Mouse (Mus musculus): ENCODE results near the gene Ap5m1. TPM values are rescaled to one million over a fixed set of nuclear protein-coding genes. Genes with fewer than 3 reads are reported as not detected.
A peak's percentile ranks its signal among the peaks of the same experiment; 100 is the strongest.

Ap5m1 gene
- total and polyA plus RNA-seq, 3 experiments = 6.1 to 54.2 (median 45.7) TPM

DNA sequence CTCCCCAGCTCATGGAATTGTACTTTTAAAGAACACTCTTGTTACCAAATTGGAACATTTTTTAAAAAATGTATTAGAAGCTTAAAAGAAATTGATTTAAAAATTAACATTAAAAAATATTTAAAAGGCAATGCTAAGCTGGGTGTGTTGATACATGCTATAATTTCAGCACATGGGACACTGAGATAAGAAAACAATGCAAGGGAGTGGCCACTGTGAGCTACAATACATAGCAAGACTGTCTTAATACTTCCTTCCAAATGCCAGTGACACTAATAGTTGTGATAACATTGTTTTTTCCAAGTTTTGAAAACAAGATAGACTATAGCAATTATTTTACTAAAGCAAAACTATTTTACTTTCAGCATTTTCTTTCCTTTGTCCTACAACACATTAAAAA lies 16.4 kb upstream of the Ap5m1 start:
- peak; percentile 9 for DNase-seq (ENCODE audit: low spot score)

GRCm38 (mm10) chr14:49063838-49064237 lies 2.1 kb upstream of the Ap5m1 start:
- Histone ChIP-seq H3K27me3 (ENCODE audit: insufficient read depth, low read length) (no peaks in the 10 kb centered on the region), H3K9me3 (replicated peaks) (no peaks in the 10 kb centered on the region), H3K36me3 (replicated peaks) (peaks cover 2% of the 10 kb centered on the region), H3K4me1 (ENCODE audit: insufficient read depth, low read depth, low read length) (peaks cover 23% of the 10 kb centered on the region), H3K4me3 (ENCODE audit: low read depth, low read length) (no peak overlapping the region)
- TF ChIP-seq TAL1 (conservative IDR thresholded peaks at IDR 0.05; ENCODE audit: low read depth, low read length) (no peak), POLR2AphosphoS5 (IDR thresholded peaks at IDR 0.05; ENCODE audit: insufficient replicate concordance, low read depth, low read length) (no peak), CTCF (IDR thresholded peaks at IDR 0.05; ENCODE audit: low read depth, low read length) (no peak), GATA2 (IDR thresholded peaks at IDR 0.05; ENCODE audit: borderline replicate concordance, low read depth, low read length) (no peak), GATA1 (IDR thresholded peaks at IDR 0.05; ENCODE audit: borderline replicate concordance, low read length) (no peak)
- DNase-seq (ENCODE audit: low spot score) (no peak), ATAC-seq (ENCODE audit: extremely low read depth, insufficient number of reproducible peaks, low FRiP score, poor library complexity, severe bottlenecking) (no peak)

More for the DNA sequence above, 16.4 kb upstream of the Ap5m1 start:
- Histone ChIP-seq H3K36me3 (replicated peaks) (peaks cover 16% of the 10 kb centered on the region), H3K4me1 (ENCODE audit: insufficient read depth, low read depth, low read length) (peaks cover 25% of the 10 kb centered on the region), H3K4me3 (ENCODE audit: low read depth, low read length) (no peak overlapping the region), H3K9me3 (replicated peaks) (no peaks in the 10 kb centered on the region), H3K27me3 (ENCODE audit: insufficient read depth, low read length) (no peaks in the 10 kb centered on the region)
- peak; percentile 90 for ATAC-seq (ENCODE audit: extremely low read depth, insufficient number of reproducible peaks, low FRiP score, poor library complexity, severe bottlenecking)
- TF ChIP-seq TAL1 (conservative IDR thresholded peaks at IDR 0.05; ENCODE audit: low read depth, low read length) (peak; percentile 53), GATA1 (IDR thresholded peaks at IDR 0.05; ENCODE audit: borderline replicate concordance, low read length) (no peak), CTCF (IDR thresholded peaks at IDR 0.05; ENCODE audit: low read depth, low read length) (no peak), POLR2AphosphoS5 (IDR thresholded peaks at IDR 0.05; ENCODE audit: insufficient replicate concordance, low read depth, low read length) (no peak)

DNA sequence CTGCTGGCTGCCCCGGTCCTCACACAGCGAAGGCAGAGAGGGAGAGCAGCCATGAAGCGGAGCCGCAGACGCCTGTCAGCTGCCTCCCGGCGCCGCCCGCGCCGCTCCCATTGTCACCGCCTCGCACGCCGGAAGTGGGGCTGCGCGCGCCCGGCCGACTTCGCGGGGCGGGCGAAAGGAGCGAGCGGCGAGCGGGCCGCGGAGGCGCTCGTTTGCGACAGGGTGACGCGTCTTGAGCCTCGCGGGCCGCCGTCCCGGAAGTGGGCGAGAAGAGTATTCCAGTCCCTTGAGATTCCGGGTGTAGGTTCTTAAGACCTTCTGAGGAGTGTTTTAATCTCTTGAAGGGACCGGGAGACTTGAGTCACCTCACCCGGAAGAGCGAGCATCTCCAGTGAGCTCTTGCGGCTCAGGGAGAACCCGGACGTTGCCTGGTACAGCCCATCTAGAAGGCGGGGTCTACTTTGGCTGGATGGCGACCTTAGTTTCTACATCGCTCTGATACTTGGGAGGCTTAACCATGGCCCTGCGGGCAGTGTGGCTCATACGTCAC lies 452 bp downstream of the Ap5m1 start, which contains the start of gene Exoc5:
Gene Exoc5, minus strand, starts transcription at position 380 of the 550 bp plus-strand sequence.
- Histone ChIP-seq H3K4me1 (ENCODE audit: insufficient read depth, low read depth, low read length) (peaks cover 36% of the 10 kb centered on the region), H3K36me3 (replicated peaks) (peaks cover 6% of the 10 kb centered on the region), H3K4me3 (ENCODE audit: low read depth, low read length) (peak within 1 kb of the TSS; percentile 93), H3K27me3 (ENCODE audit: insufficient read depth, low read length) (no peaks in the 10 kb centered on the region), H3K9me3 (replicated peaks) (no peaks in the 10 kb centered on the region)
- TF ChIP-seq CTCF (IDR thresholded peaks at IDR 0.05; ENCODE audit: low read depth, low read length) = no peak
- no peak for TF ChIP-seq TAL1 (conservative IDR thresholded peaks at IDR 0.05; ENCODE audit: low read depth, low read length)
- no peak for TF ChIP-seq GATA2 (IDR thresholded peaks at IDR 0.05; ENCODE audit: borderline replicate concordance, low read depth, low read length)
- TF ChIP-seq POLR2AphosphoS5 (IDR thresholded peaks at IDR 0.05; ENCODE audit: insufficient replicate concordance, low read depth, low read length) = no peak
- no peak for TF ChIP-seq GATA1 (IDR thresholded peaks at IDR 0.05; ENCODE audit: borderline replicate concordance, low read length)
- peak; percentile 81 for DNase-seq (ENCODE audit: low spot score)
- ATAC-seq (ENCODE audit: extremely low read depth, insufficient number of reproducible peaks, low FRiP score, poor library complexity, severe bottlenecking) = peak; percentile 87

DNA sequence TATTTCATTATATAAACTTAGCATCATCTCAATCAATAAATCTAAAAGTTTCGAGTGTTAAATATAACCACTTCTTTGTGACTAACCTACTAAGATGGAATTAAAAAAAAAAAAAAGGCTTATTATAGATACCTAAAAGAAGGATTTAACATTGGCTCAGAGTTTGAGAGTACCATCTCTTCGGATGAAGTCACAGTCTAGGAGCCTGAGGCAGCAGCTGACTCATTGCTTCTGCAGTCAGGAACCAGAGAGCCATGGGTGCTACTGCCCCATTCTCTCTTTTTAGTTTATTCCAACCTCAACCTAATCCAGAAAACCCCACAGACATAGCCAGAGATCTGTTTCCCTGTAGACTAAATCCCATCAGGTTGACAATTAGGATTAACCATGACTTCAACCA lies 6.9 kb downstream of the Ap5m1 start:
- H3K36me3 ChIP-seq (replicated peaks) = peaks cover 39% of the 10 kb centered on the region
- ATAC-seq (ENCODE audit: extremely low read depth, insufficient number of reproducible peaks, low FRiP score, poor library complexity, severe bottlenecking) (no peak), DNase-seq (ENCODE audit: low spot score) (no peak)
- peaks cover 14% of the 10 kb centered on the region for H3K4me1 ChIP-seq (ENCODE audit: insufficient read depth, low read depth, low read length)
- H3K9me3 ChIP-seq (replicated peaks) = no peaks in the 10 kb centered on the region
- no peak for TF ChIP-seq CTCF (IDR thresholded peaks at IDR 0.05; ENCODE audit: low read depth, low read length)
- no peak for TF ChIP-seq POLR2AphosphoS5 (IDR thresholded peaks at IDR 0.05; ENCODE audit: insufficient replicate concordance, low read depth, low read length)
- TF ChIP-seq GATA1 (IDR thresholded peaks at IDR 0.05; ENCODE audit: borderline replicate concordance, low read length) = no peak
- no peak for TF ChIP-seq GATA2 (IDR thresholded peaks at IDR 0.05; ENCODE audit: borderline replicate concordance, low read depth, low read length)
- no peak for TF ChIP-seq TAL1 (conservative IDR thresholded peaks at IDR 0.05; ENCODE audit: low read depth, low read length)
- no peak overlapping the region for H3K4me3 ChIP-seq (ENCODE audit: low read depth, low read length)
- H3K27me3 ChIP-seq (ENCODE audit: insufficient read depth, low read length) = no peaks in the 10 kb centered on the region

- no peak for ATAC-seq (ENCODE audit: extremely low read depth, insufficient number of reproducible peaks, low FRiP score, poor library complexity, severe bottlenecking)
- TF ChIP-seq CTCF (IDR thresholded peaks at IDR 0.05; ENCODE audit: low read depth, low read length) (no peak), POLR2AphosphoS5 (IDR thresholded peaks at IDR 0.05; ENCODE audit: insufficient replicate concordance, low read depth, low read length) (no peak), GATA2 (IDR thresholded peaks at IDR 0.05; ENCODE audit: borderline replicate concordance, low read depth, low read length) (no peak), GATA1 (IDR thresholded peaks at IDR 0.05; ENCODE audit: borderline replicate concordance, low read length) (no peak), TAL1 (conservative IDR thresholded peaks at IDR 0.05; ENCODE audit: low read depth, low read length) (no peak)
Observed at GRCm38 (mm10) chr14:49073896-49074295, 8.0 kb downstream of the Ap5m1 start.

DNA sequence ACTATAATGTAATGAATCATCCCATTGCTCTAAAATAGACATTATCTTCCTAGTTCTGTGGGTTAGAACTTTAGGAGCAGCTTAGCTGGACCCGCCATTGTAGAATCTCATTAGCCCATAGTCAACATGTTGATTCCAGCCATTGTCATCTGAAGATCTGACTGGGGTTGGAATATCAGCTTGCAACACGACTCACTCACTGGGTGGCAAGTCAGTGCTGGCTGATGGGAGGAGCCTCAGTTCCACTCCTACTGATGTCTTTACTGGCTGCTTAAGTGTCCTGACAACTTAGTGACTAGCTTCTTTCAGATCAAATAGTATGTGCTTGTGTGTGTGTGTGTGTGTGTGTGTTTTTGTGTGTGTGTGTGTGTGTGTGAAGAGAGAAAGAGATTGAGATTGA lies 8.5 kb downstream of the Ap5m1 start:
- TF ChIP-seq TAL1 (conservative IDR thresholded peaks at IDR 0.05; ENCODE audit: low read depth, low read length) = no peak
- TF ChIP-seq GATA2 (IDR thresholded peaks at IDR 0.05; ENCODE audit: borderline replicate concordance, low read depth, low read length) = no peak
- no peak for TF ChIP-seq CTCF (IDR thresholded peaks at IDR 0.05; ENCODE audit: low read depth, low read length)
- TF ChIP-seq GATA1 (IDR thresholded peaks at IDR 0.05; ENCODE audit: borderline replicate concordance, low read length) = no peak
- no peak for TF ChIP-seq POLR2AphosphoS5 (IDR thresholded peaks at IDR 0.05; ENCODE audit: insufficient replicate concordance, low read depth, low read length)
- Histone ChIP-seq H3K36me3 (replicated peaks) (peaks cover 49% of the 10 kb centered on the region), H3K27me3 (ENCODE audit: insufficient read depth, low read length) (no peaks in the 10 kb centered on the region), H3K4me1 (ENCODE audit: insufficient read depth, low read depth, low read length) (peaks cover 7% of the 10 kb centered on the region), H3K4me3 (ENCODE audit: low read depth, low read length) (no peak overlapping the region), H3K9me3 (replicated peaks) (no peaks in the 10 kb centered on the region)
- DNase-seq (ENCODE audit: low spot score) (no peak), ATAC-seq (ENCODE audit: extremely low read depth, insufficient number of reproducible peaks, low FRiP score, poor library complexity, severe bottlenecking) (no peak)

More at GRCm38 (mm10) chr14:49073896-49074295, 8.0 kb downstream of the Ap5m1 start:
- H3K4me3 ChIP-seq (ENCODE audit: low read depth, low read length) = no peak overlapping the region
- no peaks in the 10 kb centered on the region for H3K9me3 ChIP-seq (replicated peaks)
- DNase-seq (ENCODE audit: low spot score) = no peak
- H3K36me3 ChIP-seq (replicated peaks) = peaks cover 46% of the 10 kb centered on the region
- peaks cover 12% of the 10 kb centered on the region for H3K4me1 ChIP-seq (ENCODE audit: insufficient read depth, low read depth, low read length)
- H3K27me3 ChIP-seq (ENCODE audit: insufficient read depth, low read length) = no peaks in the 10 kb centered on the region
